Mouse (Mus musculus) cerebellum, adult 11 months (tissue): ENCODE results near the gene Eri3.

Experiments used
- DNase-seq: peaks from one replicate; pipeline ENCODE4 v3.0.0; 2022

The Eri3 gene

GRCm38 (mm10) chr4:117581626-117582025, 31.5 kb downstream of the Eri3 start:
- DNase-seq = no peak

- DNase-seq = no peak
Measured at GRCm38 (mm10) chr4:117585995-117586394, 35.8 kb downstream of the Eri3 start.

GRCm38 (mm10) chr4:117587447-117587846, 37.3 kb downstream of the Eri3 start:
- no peak for DNase-seq

DNA sequence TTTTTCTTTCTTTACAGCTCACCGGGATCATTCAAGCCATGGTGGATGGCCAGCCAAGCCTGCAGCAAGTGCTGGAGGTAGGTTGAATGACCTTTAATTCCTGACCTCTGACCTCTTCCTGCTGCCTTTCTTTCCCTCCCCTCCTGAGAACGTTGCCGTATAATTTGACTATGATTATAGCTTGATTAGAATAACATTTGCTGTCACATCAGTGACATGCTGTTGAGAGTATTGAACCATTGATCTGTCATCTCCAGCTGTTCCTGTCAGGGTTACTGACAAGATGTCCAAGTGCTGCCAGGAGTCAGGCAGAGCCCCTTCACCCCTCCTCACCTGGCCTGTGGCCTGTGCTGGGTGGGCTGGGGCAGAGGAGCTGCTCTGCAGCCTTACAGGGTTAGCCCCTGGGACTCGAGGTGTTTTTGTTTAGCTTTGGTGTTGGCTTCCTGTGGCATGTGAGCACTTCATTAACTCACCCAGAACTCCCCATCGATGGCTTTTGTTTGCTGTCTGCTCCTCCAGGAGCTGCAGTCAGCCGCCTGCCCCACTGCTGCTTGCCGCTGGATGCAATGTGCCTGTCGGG, 39.0 kb downstream of the Eri3 start:
- no peak for DNase-seq

GRCm38 (mm10) chr4:117590781-117591180, 40.6 kb downstream of the Eri3 start:
- no peak for DNase-seq

DNA sequence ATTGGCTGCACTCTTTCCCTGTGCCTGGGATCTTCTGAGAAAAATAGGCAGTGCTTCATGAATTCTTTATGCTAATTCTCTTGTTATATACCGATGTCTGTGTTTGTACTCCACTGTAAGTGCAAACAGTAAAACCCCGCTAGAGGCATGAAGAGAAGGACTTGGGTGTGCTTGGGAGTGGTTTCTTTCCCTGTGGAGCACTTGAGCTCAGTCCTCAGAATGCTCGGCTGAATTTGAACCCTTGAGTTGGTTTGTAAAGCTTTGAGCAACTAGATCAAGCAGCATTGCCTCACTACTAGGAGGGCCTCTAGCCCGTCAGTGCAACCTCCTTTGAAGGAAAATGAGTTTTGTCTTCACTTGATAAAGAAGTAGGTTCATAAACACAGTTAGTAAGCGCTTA, 42.0 kb downstream of the Eri3 start:
- DNase-seq = no peak

DNA sequence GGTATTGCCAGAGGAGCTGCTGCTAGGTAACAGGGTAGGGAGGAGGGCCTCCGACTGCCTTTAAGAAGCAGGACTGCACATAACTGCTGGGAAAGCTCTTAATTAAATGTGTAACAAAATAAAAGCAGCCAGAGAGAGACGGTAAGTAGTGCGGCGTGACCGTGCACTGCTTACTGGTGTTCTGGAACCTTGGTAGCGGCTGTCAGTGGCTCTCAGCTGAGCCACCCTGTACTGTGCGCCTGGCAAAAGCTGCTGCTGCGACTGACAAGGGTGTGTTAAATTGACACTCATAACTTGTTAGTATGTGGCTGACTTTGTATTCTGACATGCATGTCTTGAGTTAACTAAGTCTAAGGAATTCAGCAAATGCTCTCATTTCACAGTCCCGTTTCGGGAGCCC, 45.1 kb downstream of the Eri3 start:
- no peak for DNase-seq

GRCm38 (mm10) chr4:117599986-117600565, 49.9 kb downstream of the Eri3 start:
- DNase-seq = no peak

GRCm38 (mm10) chr4:117601338-117601776, 51.2 kb downstream of the Eri3 start:
- DNase-seq = no peak

GRCm38 (mm10) chr4:117605099-117605953, 55.2 kb downstream of the Eri3 start:
- peak; percentile 41 for DNase-seq

DNA sequence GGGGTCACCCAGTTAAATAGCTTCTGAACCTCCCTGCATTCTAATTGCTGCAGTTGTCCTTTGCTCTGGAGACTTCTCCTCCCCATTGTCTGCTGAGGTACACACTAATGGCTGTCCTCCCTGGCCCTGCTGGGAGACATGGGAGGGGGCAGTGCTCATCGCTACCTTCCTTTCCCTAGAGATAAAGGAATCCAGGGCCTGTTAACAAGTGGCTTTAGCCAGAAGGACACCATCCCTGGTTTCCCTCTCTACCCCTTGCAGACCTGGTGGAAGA, 55.7 kb downstream of the Eri3 start:
- no peak for DNase-seq

DNA sequence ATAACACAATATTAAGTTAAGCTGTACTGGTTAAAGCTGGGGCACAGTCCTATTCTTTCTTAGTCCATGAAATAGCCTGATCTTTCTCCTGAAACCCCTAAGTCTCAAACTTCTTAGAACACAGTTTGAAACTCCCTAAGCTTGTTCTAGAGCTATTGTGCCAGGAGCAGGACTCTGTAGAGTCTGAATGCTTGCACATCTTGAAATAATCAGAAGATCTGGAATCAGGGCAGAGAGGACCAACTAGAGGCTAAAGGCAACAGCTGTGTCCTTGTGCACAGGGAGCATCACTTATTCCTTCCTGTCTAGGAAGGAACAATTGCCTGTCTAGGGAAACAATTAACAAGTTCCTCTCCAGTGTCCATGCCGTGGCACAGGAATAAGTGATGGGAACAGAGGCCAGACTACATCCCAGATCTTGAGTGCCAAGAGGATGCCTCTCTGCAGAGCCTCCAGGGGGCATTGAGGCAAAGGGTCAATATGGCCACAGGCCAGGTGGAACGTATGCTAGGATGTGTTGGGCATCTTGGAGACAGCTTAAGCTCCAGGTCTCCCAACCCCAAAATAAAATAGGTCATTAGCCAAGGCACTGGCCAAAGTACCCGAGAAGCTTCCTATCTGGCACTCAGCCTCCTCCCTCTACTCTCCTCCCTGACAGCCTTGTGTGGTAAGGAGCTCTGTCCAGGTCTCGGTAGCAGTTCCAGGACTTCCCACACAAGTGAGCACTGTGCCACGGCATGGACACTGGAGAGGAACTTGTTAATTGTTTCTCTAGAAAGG, 56.9 kb downstream of the Eri3 start:
- peak; percentile 29 for DNase-seq

GRCm38 (mm10) chr4:117608265-117608664, 58.1 kb downstream of the Eri3 start:
- peak; percentile 15 for DNase-seq

DNA sequence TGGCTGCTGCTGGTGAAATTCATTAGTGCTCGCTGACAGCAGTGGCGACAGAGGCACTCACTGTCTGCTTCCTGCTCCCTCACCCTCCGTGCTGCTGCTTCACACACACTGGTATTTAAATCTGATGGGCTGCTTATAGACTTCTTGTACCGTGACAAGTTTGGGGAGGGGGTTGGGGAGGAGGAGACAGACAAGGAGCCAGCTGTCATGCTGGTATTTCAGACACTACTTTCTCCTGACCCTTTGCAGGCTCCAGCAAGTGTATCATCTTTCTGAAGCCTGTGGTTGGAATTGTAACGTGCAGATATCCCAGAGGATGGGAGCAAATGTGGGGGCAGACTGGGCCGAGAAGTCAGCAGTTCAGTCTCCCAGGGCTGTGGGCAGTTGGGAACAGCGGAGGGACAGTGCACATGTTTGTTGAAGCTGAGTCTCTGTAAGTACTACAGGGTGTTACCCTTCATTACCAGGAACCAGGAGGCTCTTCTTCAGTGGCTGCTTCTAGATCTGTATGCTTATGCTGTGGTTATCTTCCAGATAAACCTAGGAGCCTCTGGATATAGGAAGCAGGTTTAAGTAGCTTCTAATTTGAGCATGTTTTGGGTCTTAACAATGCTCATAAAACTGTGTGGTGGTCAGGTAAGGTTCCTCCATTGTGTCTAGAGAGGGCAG, 59.3 kb downstream of the Eri3 start:
- no peak for DNase-seq

- DNase-seq = no peak
Measured at GRCm38 (mm10) chr4:117611385-117611784, 61.2 kb downstream of the Eri3 start.

DNA sequence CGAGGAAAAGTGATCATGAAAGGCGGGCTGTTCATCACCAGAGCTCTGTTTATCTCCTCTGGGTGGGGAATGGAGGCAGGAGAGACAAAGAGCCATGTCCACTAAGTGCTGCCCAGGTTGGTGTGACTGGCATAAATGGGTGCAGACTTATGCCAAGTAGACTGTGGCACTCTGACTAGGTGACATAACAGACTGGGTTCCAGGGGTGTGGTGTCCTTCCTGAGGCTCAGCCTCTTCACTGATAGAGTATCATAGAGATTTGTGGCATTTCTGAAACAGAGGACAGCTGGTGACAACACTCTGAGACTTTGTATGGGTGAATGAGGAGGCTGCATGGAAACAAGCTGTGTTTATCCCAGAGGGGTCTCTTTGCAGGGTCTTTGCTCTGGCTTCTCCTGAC, 61.6 kb downstream of the Eri3 start:
- DNase-seq = no peak

DNA sequence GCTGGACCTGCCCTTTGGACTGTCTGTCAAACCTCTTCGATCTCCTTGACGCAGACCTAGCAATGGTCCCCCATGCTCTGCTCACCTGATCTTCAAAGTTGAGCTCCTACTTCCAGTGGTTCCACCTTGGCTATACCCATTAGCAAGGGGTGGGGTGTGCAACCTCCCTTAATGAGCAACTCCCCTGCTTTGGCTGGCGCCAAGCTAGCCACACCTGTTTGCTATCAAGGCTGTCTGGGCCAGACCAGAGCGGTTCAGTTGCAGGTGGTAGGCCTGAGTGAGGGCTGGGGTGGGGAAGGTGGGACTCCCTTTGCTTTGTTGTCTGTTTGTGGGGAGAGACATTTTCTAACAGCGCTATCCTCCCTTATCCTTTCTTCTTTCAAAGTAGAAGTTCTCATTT, 62.5 kb downstream of the Eri3 start:
- no peak for DNase-seq

GRCm38 (mm10) chr4:117613153-117613773, 63.1 kb downstream of the Eri3 start:
- DNase-seq = no peak

GRCm38 (mm10) chr4:117616600-117616999, 66.4 kb downstream of the Eri3 start:
- no peak for DNase-seq

- DNase-seq = no peak
Measured at GRCm38 (mm10) chr4:117622270-117622669, 72.1 kb downstream of the Eri3 start.

DNA sequence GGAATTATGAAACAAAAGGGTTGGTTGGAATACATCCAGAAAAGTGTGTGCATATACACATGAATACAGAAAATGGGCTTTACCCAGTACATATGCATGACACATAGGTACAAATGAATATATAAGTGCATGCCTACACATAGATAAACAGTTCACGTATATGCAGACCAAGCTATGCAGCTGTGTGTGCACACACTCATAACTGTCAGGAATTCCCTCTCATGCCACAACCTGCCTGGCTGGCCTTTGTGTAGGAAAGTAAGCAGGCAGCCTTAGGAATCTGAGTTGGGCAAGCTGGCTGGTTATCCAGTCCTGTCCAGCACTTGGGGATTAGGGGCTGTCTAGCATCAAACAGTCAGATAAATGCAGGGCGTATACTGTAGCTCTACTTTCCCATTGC, 72.9 kb downstream of the Eri3 start:
- DNase-seq = no peak

- no peak for DNase-seq
Measured at GRCm38 (mm10) chr4:117624660-117625059, 74.5 kb downstream of the Eri3 start.

- DNase-seq = no peak
Measured at GRCm38 (mm10) chr4:117628464-117628863, 78.3 kb downstream of the Eri3 start.
